Mouse (Mus musculus) right cerebral cortex, adult 2 months (tissue): ENCODE results near the gene Kdelc1.

ENCODE experiments used
- DNase-seq, 2 experiments: peaks; one replicate each; pipeline ENCODE4 v3.0.0; 2021 to 2022; ENCODE audit warnings: low spot score in 2 of 2

Gene Kdelc1

DNA sequence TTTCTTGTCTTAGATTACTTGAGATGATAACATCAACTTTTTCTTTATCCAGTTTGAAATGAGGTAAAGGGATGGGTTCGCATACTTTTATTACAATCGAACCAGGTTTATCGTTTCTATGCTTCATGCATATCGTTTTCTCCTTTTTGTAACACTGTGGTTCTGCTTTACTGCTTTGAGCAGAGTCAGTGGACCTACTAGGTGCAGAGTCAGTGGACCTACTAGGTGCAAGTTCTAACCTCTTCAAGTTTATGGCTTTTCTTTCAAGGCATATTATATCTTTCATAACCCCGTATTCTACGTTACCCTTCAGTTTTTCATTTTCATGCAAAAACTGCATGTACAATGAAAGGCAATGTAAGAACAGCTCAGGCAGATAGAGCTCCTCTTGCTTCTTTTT is 55.2 kb downstream of the Kdelc1 start:
- no peak for DNase-seq

DNA sequence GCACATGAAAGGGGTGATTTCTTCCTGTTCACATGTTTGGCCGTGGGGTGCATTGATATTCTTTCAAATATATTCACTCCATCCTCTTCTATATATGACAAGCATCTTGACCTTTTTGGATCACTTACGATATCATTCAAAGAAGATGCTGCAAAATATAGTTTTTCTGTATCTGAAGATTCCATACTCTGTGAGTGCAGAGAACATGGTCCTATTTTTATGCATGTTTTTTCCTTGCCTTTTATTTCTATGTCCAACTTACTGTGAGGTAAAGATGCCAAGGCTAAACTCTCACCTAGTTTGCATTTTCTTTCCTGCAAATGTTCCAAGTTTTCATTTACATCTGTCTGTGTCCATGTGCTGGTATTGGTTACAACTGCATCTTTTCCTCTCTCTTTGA is 56.8 kb downstream of the Kdelc1 start, which contains the start of gene Gm8251:
Gm8251 (minus strand) TSS at position 101 of the 400 bp plus-strand sequence.
- DNase-seq, result no peak

DNA sequence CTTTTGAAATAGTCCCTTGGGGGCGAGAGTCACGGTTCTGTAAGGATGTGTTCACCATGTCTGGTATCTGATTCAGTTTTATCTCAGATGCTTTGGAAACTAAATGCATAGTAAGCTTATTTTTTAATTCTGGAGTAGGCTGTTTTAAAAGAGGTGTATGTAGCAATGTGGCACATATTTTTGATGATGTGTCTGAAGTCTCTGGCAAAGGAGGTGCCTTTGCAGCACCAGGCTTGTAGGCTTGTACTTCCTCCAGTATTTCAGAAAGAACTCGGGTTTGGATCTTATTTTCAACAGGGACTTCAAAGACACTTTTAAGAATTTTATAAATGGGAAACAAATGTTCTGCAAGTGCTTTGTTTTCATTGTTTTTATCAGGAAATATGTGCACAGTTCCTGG is 60.8 kb downstream of the Kdelc1 start:
- no peak for DNase-seq
